Mouse (Mus musculus) ES-Bruce4 (cell line): ENCODE measurements around the gene Olfr1176.

Experiments used
- CTCF ChIP-seq: IDR thresholded peaks from one replicate; pipeline ENCODE4 v1.8.1; 2011; ENCODE audit warnings: low read depth, low read length
- EP300 ChIP-seq: IDR thresholded peaks from 2 replicates; pipeline ENCODE4 v1.6.1; 2011; ENCODE audit warnings: low read depth, low read length; ENCODE audit not compliant: insufficient read depth
- POLR2A ChIP-seq: IDR thresholded peaks from one replicate; pipeline ENCODE4 v1.8.1; 2011; ENCODE audit warnings: low read length; ENCODE audit not compliant: insufficient read depth

- TF ChIP-seq CTCF (no peak), EP300 (no peak), POLR2A (no peak)
Observed at GRCm38 (mm10) chr2:88346392-88346791, 9.9 kb downstream of the Olfr1176 start, which contains the start of gene Olfr1177-ps.
